Mouse (Mus musculus): Measurements from ENCODE around the gene Chst12.

Chst12 gene

GRCm38 (mm10) chr5:140570223-140570870 is 65.0 kb downstream of the Chst12 start:
- no peak for DNase-seq (ENCODE audit: low read depth, low spot score)

- no peak for DNase-seq (ENCODE audit: low read depth, low spot score)
Measured at GRCm38 (mm10) chr5:140571201-140571600, 65.9 kb downstream of the Chst12 start.

- no peak for DNase-seq (ENCODE audit: low read depth, low spot score)
Measured at GRCm38 (mm10) chr5:140571673-140572072, 66.3 kb downstream of the Chst12 start.

GRCm38 (mm10) chr5:140572611-140573010 is 67.3 kb downstream of the Chst12 start:
- no peak for DNase-seq (ENCODE audit: low read depth, low spot score)
